Mouse (Mus musculus): ENCODE measurements around the gene Gm4131.
A peak's percentile ranks its signal among the peaks of the same experiment; 100 is the strongest.

The Gm4131 gene

GRCm38 (mm10) chr14:62546746-62547145 is 20.0 kb downstream of the Gm4131 start:
- no peak for DNase-seq

DNA sequence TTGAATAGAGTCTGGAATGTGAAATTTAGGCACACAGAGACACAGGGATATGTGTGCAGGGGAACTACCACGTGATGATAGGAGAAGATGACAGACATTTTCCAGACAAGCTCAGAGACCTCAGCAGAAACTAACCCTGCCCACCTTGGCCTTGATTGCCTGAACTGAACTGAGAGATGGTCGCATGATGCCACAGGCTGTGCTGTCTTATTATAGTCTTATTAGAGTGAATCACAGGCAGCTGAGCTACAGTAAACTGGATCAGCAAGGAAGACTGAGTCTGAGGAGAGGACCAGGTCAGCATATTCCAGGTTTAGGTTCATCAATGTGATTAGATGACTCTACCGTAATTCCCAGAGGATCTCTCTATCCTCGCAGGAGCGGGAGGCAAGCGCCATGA is 20.4 kb downstream of the Gm4131 start:
- DNase-seq, result no peak

- DNase-seq, result no peak
Observed at GRCm38 (mm10) chr14:62541751-62542150, 25.0 kb downstream of the Gm4131 start.

DNA sequence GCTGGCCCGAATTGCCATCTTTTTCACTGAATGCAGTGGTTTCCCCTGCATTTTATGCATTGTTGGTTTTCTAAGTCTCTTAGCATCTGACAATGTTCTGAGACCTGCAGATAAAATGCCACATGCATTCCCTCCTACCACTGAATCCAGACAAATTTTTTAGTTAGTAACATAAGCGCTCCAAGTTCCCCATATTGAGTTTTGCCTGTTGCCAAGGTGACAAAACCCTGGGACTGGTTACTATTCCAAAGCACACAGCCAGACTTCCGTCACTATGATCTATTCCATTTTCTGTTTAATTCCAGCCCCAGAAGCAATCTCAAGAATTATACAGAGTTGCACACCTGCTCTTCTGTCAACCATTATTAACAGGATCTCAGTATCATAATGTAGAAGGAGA is 26.9 kb downstream of the Gm4131 start:
- DNase-seq, result no peak

GRCm38 (mm10) chr14:62536988-62537387 is 29.7 kb downstream of the Gm4131 start:
- no peak for DNase-seq

DNA sequence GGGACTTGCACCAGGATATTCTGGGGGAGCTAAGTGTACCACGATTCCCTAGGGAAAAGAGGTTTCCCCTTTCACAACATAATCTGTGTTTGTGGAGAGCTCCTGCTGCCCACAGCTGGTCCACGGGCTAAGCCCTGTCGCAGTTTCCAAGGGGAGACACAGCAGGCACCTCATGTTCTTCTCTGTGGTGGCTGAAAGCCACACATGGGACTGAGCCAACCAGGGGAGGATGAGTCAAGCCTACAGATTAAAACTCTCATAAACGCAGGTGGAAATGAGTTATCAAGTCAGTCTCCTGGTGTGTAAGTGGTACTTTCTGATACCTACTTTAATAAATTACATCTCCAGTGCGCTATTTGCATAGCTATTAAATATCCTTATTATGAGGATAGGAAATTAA is 30.6 kb downstream of the Gm4131 start:
- no peak for DNase-seq

DNA sequence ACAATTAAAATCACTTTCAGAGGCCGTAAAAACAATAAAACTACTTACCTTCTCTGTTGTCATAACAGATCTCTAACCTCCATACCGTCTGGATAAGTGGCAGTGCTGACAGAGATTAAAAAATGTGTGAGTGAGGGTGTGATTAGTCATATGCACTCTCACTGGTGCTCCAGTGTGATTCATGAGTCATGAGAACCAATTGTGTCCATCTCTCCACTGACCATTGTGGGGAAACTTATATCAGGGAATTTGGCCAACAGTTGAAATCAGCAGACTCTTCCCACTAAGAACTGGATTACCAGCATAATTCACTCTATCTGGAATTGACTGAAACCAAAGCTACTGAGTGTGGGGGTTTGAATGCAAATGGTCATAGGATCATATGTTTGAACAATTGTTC is 35.8 kb downstream of the Gm4131 start:
- no peak for DNase-seq

DNA sequence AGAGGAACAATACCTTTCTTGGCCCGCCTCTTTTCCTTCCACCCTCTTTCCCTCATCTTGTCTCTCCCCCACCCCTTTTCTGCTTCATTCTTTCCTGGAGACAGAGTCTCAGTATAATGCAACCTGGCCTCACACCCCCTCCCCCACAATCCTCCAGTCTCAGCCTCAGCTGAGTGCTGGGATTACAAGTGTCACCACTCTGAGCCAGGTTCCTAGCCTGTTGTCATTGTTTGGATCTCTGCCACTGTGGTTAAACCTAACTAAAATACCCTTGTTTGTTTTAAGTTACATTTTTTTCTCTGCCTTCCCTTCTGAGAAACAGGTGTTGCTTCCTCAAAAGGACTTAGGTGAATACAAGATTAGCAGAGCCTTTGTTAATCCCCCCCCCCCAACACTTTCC is 53.9 kb downstream of the Gm4131 start:
- no peak for DNase-seq

GRCm38 (mm10) chr14:62509350-62509749 is 57.4 kb downstream of the Gm4131 start:
- no peak for DNase-seq

DNA sequence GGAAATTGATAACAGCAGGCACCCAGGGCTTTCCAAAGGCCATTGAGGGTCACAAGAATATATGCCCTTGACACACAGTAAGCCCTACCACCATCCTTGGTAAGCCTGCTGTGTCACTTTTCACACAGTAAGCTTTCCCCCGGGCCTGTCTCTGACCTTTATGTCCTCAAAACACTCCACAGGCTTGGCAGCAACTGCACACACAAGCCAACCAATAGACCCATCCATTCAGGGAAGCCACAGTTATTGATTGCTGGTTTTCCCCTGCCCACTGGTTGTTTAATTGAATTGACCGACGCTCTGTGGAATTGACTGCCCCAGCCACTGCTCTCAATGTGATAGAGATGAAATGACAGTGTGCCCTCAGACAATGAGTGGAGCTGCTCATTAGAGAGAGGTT is 60.5 kb downstream of the Gm4131 start:
- DNase-seq, result no peak

DNA sequence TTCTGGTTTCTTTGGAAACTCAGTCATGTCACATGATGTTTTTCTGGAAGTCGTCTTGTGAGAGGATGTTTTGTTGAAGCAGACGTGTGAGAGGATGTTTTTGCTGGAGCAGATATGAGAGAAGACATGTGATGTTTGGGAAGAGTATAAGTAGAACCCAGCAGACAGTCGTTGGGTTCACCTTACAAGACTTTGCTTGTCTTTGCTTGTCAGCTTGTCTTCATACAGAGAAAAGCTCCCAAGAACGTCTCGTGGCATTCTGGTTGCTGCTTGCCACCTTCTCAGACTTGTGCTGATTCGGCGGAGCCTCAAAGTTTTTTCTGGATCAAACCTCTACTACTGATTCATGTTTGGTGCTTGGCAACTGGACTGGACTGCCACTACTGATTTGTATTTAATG is 69.3 kb downstream of the Gm4131 start:
- no peak for DNase-seq

DNA sequence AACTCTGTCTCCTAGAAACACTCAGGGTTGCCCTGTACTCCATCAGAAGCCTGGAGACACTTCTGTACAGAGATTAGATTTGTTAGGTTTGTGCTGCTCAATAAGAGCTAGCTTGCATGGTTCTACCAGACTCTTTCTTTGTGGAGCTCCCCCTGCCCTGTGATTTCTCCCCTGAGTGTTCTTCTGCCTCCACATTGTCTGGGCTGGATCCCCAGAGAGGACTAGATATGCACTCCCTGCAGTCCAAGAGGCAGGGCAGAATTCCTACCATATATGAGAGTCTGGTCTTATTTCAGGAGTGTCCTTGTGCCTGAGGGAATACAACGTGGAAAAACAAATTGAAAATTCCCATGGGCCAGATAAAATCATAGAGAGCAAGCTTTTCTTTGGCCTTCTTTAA is 70.2 kb downstream of the Gm4131 start:
- no peak for DNase-seq

- DNase-seq, result no peak
Observed at GRCm38 (mm10) chr14:62493456-62493855, 73.3 kb downstream of the Gm4131 start.

GRCm38 (mm10) chr14:62492196-62492850 is 74.4 kb downstream of the Gm4131 start:
- peak; percentile 81 for DNase-seq

- no peak for DNase-seq
Observed at GRCm38 (mm10) chr14:62488270-62488669, 78.5 kb downstream of the Gm4131 start.

DNA sequence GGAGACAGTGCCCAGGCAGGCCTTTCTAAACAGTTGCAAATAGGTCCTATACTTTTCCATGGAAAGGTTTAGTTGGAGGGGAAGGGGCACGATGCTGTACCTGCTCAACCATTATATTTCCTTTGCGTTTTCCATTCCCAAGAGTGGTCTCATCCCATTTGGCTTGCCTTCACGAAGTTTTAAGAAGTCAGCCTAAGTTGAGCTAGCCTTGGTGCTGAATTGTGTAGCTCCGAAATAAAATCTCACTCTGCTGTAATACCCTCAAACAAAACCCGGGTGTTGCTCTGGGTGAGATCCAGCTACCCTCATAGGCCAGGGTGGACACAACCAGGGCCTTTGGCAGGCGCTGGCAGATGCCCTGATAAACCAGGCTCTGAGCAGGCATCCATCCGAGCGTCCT is 85.3 kb downstream of the Gm4131 start:
- no peak for DNase-seq

- DNase-seq, result no peak
Observed at GRCm38 (mm10) chr14:62479395-62479794, 87.3 kb downstream of the Gm4131 start.

- no peak for DNase-seq
Observed at GRCm38 (mm10) chr14:62474481-62474880, 92.2 kb downstream of the Gm4131 start.

GRCm38 (mm10) chr14:62472061-62472460 is 94.7 kb downstream of the Gm4131 start:
- no peak for DNase-seq

DNA sequence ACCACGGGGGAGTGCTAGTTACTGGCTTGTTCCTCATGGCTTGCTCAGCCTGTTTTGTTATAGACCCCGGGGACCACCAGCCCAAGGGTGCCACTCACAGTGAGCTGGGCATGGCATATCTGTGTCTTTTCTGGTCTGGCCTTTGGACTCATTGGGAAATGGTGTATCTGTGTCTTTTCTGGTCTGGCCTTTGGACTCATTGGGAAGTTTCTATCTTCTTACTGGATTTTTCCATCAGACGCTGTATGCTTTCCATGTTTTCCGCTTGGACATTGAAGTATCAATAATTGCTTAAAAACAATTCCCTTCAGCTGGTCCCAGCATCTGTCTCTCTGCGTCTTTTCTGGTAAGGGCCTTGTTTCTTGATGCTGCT is 98.0 kb downstream of the Gm4131 start:
- DNase-seq, result no peak

- no peak for DNase-seq
Observed at GRCm38 (mm10) chr14:62468119-62468752, 98.5 kb downstream of the Gm4131 start.

DNA sequence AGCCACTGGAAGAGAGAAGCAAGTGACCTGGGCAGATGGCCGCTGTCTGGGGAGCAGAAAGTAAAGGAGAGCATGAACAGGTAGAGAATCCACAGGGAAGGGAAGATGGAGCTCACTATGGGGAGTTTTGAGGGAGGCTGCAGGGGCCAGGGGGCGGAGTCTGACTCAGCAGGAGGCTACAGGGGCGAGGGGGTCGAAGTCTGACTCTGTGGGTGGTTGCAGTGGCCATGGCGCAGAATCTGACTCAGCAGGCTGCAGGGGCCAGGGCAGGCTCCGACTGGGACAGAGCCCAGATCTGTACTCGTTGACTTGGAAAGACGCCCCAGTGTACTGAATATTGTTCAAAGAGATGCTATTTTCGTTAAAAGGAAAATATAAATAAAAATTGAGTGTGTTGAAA is 101.8 kb downstream of the Gm4131 start:
- peak; percentile 87 for DNase-seq

GRCm38 (mm10) chr14:62459541-62459940 is 107.2 kb downstream of the Gm4131 start:
- peak; percentile 10 for DNase-seq

GRCm38 (mm10) chr14:62457420-62458181 is 109.1 kb downstream of the Gm4131 start:
- DNase-seq, result peak; percentile 87
